Mouse (Mus musculus) liver, embryonic 11.5 days (tissue): ENCODE results near the gene Sdk2. TPM values are rescaled to one million over a fixed set of nuclear protein-coding genes. Genes with fewer than 3 reads are reported as not detected.

Source experiments
- ATAC-seq: fragments of 200-750 bp; cut with Nextera tagmentation; replicated peaks from 2 replicates; pipeline ENCODE4 v1.8.0; 2017; ENCODE audit warnings: moderate number of reproducible peaks, mild to moderate bottlenecking, moderate TSS enrichment, moderate library complexity; ENCODE audit not compliant: low FRiP score
- DNase-seq: peaks from one replicate; pipeline ENCODE4 v3.0.0-alpha.2; 2017; ENCODE audit warnings: low spot score
- H3K27ac ChIP-seq: fragments of 300-500 bp; sonication (generic); 2 replicates; pipeline ENCODE4 v1.5.1; 2014; ENCODE audit warnings: mild to moderate bottlenecking, low read depth, low read length, control low read depth
- H3K27me3 ChIP-seq: fragments of 300-500 bp; sonication (generic); replicated peaks from 2 replicates; pipeline ENCODE4 v1.6.1; 2014; ENCODE audit warnings: low read length, mixed read lengths; ENCODE audit not compliant: control insufficient read depth, insufficient read depth
- H3K36me3 ChIP-seq: fragments of 300-500 bp; sonication (generic); 2 replicates; pipeline ENCODE4 v1.6.1; 2014; ENCODE audit warnings: mild to moderate bottlenecking, low read length, moderate library complexity, mixed read lengths; ENCODE audit not compliant: control insufficient read depth, insufficient read depth
- H3K4me1 ChIP-seq: fragments of 300-500 bp; sonication (generic); replicated peaks from 2 replicates; pipeline ENCODE4 v1.6.1; 2014; ENCODE audit warnings: low read length, mixed read lengths; ENCODE audit not compliant: control insufficient read depth, insufficient read depth
- H3K4me2 ChIP-seq: fragments of 300-500 bp; sonication (generic); 2 replicates; pipeline ENCODE4 v1.6.1; 2014; ENCODE audit warnings: mild to moderate bottlenecking, control low read depth, moderate library complexity
- H3K4me3 ChIP-seq: fragments of 300-500 bp; sonication (generic); 2 replicates; pipeline ENCODE4 v1.5.1; 2014; ENCODE audit warnings: low read depth, low read length, control low read depth
- H3K9ac ChIP-seq: fragments of 300-500 bp; sonication (generic); 2 replicates; pipeline ENCODE4 v1.6.1; 2014; ENCODE audit warnings: low read depth, low read length, control low read depth
- H3K9me3 ChIP-seq: fragments of 300-500 bp; sonication (generic); 2 replicates; pipeline ENCODE4 v1.6.1; 2016; ENCODE audit warnings: low read length, inconsistent platforms, mixed read lengths; ENCODE audit not compliant: control insufficient read depth
- WGBS: fragments of 180-500 bp; shearing (Covaris S2); extraction: QIAGEN DNeasy Blood & Tissue Kit; methylation state at CpG from one replicate; pipeline ENCODE4 v1.1.7; 2014; 5-methylcytosine and 5-hydroxymethylcytosine counted together
- polyA plus RNA-seq: library from polyadenylated mRNA; unstranded; fragments of >200 nt; fragmentation: Nextera tagmentation; extraction: Ambion mirVana; gene quantifications from 2 replicates; pipeline ENCODE4 v1.2.1, GENCODE M21; 2014

Sdk2 gene
- polyA plus RNA-seq, 1 experiment from 2014 or later = 1.9 TPM

- Histone ChIP-seq H3K9me3 (no peaks in the 10 kb centered on the region), H3K4me1 (no peaks in the 10 kb centered on the region), H3K27me3 (peaks cover 33% of the 10 kb centered on the region), H3K4me3 (no peak overlapping the region), H3K27ac (no peak overlapping the region), H3K9ac (no peak overlapping the region), H3K4me2 (no peak overlapping the region), H3K36me3 (no peaks in the 10 kb centered on the region)
- WGBS = 46% methylated on average over 6 of the region's 6 CpGs
- ATAC-seq (no peak), DNase-seq (no peak)
Observed at GRCm38 (mm10) chr11:114070881-114071280, 4.0 kb upstream of the Sdk2 start.

DNA sequence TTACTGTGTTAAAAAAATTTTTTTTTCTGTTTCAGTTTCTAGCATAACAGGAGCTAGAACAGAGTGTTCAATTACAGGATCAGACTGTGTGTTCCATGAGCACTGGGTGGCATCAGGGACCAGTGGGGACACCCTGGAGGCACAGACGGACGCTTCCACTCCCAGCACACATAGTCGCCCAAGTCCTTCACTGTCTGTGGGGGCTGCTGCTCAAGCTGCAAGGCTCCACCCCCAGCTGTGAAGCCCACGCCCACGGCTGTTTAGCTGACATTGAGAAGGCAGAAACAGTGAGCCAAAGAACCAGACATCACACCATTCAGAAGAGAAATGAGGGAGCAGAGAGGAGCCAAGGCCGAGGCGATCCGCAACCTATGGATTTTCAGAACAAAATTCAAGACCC, 3.3 kb upstream of the Sdk2 start:
- no peaks in the 10 kb centered on the region for H3K9me3 ChIP-seq

GRCm38 (mm10) chr11:114068390-114068789, 1.5 kb upstream of the Sdk2 start:
- H3K27me3 ChIP-seq = peaks cover 56% of the 10 kb centered on the region
- no peak overlapping the region for H3K27ac ChIP-seq
- DNase-seq = peak; percentile 40

More for the DNA sequence above, 3.3 kb upstream of the Sdk2 start:
- WGBS = 68% methylated on average over 8 of the region's 8 CpGs
- Histone ChIP-seq H3K4me3 (no peak overlapping the region), H3K27me3 (peaks cover 40% of the 10 kb centered on the region), H3K36me3 (no peaks in the 10 kb centered on the region), H3K4me1 (no peaks in the 10 kb centered on the region), H3K27ac (no peak overlapping the region), H3K9ac (no peak overlapping the region), H3K4me2 (no peak overlapping the region)
- DNase-seq (no peak), ATAC-seq (no peak)

DNA sequence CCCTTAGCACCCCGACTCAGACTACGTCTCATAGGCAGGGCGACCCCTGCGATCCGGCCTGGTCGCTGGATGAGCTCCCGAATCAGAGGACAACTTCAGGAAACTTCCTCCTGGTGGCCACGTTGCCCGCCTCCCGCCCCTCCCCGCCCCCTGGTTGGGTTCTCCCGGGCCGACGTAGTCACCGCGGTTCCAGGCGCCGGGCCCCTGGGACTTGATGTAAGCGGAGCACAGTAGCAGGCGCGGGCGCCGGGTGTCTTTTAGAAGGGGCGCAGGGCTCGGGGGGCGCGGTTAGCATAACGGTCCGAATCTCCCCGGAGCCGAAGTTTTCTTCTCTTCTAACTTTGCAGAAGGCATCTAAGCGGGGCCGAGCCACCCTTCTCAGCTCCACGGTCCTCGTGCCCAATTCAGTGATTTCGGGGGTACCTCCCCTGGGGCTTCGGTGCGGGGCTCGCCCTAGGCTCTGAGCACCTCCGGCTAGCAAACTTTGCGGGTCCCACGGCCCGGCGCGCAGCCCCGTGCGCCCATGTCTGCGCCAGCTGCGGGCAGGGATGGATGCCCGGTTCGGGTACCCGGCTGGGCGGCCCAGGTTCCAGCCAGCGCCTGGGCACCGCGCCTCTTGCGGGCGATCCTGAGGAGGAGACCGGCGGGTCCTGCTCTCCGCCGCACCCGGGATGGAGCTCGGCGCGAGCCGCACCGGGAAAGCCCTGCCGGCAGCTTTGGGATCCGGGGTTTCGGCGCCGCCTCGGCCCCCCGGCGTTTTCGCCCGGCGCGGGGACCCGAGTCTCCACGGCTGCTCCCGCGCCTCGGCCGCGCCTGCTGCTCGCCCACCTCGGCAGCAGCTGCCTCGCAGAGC, 522 bp downstream of the Sdk2 start:
- DNase-seq = peak; percentile 61
- H3K4me2 ChIP-seq = peak overlapping the region; percentile 75
- no peaks in the 10 kb centered on the region for H3K36me3 ChIP-seq
- peaks cover 59% of the 10 kb centered on the region for H3K27me3 ChIP-seq
- peak overlapping the region; percentile 56 for H3K4me3 ChIP-seq
- H3K4me1 ChIP-seq = peaks cover 2% of the 10 kb centered on the region; the same call in 1 of the 2 replicates
- no peaks in the 10 kb centered on the region for H3K9me3 ChIP-seq
- 3% methylated on average over 89 of the region's 90 CpGs for WGBS
- H3K27ac ChIP-seq = peak overlapping the region; percentile 68
- peak overlapping the region; percentile 56 for H3K9ac ChIP-seq
- ATAC-seq = no peak

More at GRCm38 (mm10) chr11:114068390-114068789, 1.5 kb upstream of the Sdk2 start:
- Histone ChIP-seq H3K9ac (no peak overlapping the region), H3K4me1 (peaks cover under 1% of the 10 kb centered on the region; the same call in 1 of the 2 replicates), H3K36me3 (no peaks in the 10 kb centered on the region), H3K4me3 (no peak overlapping the region), H3K4me2 (no peak overlapping the region), H3K9me3 (no peaks in the 10 kb centered on the region)
- WGBS = 8% methylated on average over 5 of the region's 5 CpGs
- ATAC-seq = 0 out of 2 replicates have a peak, but pooled peaks have one; percentile 19

GRCm38 (mm10) chr11:114065596-114065995, 1.2 kb downstream of the Sdk2 start:
- DNase-seq = no peak
- WGBS = 5% methylated on average over 19 of the region's 19 CpGs
- H3K27me3 ChIP-seq = peaks cover 59% of the 10 kb centered on the region

DNA sequence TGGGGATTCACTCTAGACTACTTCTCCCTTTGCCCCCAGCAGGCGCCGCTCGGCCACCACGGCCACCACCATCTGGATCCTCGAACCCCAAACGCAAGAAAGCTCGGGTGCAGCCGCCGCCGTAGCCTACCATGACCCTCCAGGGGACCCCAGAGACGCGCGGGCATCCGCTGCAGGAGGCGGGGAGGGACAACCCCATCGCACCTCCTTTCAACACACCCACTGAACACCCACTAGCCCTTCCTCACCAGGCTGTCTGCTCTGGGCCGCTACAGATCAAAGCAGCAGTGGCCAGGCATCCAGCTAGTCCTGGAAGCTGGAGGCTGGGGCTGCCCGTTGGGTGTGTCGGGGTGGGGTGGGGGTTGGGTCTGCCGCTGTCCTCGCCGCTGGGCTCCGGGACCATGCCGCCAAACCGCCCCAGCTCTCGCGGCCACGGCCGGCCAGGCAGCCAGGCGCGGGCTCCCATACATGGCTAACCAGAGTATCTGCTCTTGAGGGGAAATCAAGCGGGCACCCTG, 1.9 kb downstream of the Sdk2 start:
- peaks cover 59% of the 10 kb centered on the region for H3K27me3 ChIP-seq
- peak overlapping the region; percentile 75 for H3K4me2 ChIP-seq
- DNase-seq = peak; percentile 45
- peak overlapping the region; percentile 56 for H3K4me3 ChIP-seq
- H3K9me3 ChIP-seq = no peaks in the 10 kb centered on the region
- no peak overlapping the region for H3K27ac ChIP-seq
- peak overlapping the region; percentile 56 for H3K9ac ChIP-seq
- peaks cover 2% of the 10 kb centered on the region; the same call in 1 of the 2 replicates for H3K4me1 ChIP-seq
- 0 out of 2 replicates have a peak, but pooled peaks have one; percentile 31 for ATAC-seq
- 2% methylated on average over 32 of the region's 32 CpGs for WGBS
- H3K36me3 ChIP-seq = no peaks in the 10 kb centered on the region

More at GRCm38 (mm10) chr11:114065596-114065995, 1.2 kb downstream of the Sdk2 start:
- ATAC-seq = no peak
- Histone ChIP-seq H3K4me1 (peaks cover 2% of the 10 kb centered on the region; the same call in 1 of the 2 replicates), H3K4me2 (peak overlapping the region; percentile 75), H3K36me3 (no peaks in the 10 kb centered on the region), H3K9ac (peak overlapping the region; percentile 56), H3K4me3 (peak overlapping the region; percentile 56), H3K9me3 (no peaks in the 10 kb centered on the region), H3K27ac (no peak overlapping the region)

DNA sequence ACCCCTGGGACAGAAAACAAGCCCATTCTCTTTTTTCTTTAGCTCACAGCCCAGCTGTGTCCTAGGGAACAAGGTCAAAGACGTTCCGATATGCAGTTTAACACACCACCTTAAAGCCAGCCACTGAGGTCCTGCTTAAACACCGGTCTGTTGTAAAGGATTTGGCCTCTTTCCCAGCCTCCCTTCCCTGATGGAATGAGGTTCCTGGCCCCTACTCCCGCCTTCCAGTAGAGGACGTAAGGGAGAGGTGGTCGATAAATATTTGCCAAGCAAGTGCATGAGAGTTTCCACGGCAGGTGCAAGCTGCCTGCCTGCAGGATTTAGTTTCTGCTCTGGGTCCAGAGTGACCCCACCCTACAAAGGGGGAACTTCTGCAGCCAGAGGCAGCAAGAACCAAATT, 4.9 kb downstream of the Sdk2 start:
- H3K4me3 ChIP-seq = no peak overlapping the region
- no peak overlapping the region for H3K9ac ChIP-seq
- WGBS = 59% methylated on average over 7 of the region's 7 CpGs
- H3K36me3 ChIP-seq = no peaks in the 10 kb centered on the region
- H3K27ac ChIP-seq = no peak overlapping the region
- ATAC-seq (no peak), DNase-seq (no peak)
- peaks cover 2% of the 10 kb centered on the region; the same call in 1 of the 2 replicates for H3K4me1 ChIP-seq
- peaks cover 38% of the 10 kb centered on the region for H3K27me3 ChIP-seq
- no peak overlapping the region for H3K4me2 ChIP-seq
- no peaks in the 10 kb centered on the region for H3K9me3 ChIP-seq

DNA sequence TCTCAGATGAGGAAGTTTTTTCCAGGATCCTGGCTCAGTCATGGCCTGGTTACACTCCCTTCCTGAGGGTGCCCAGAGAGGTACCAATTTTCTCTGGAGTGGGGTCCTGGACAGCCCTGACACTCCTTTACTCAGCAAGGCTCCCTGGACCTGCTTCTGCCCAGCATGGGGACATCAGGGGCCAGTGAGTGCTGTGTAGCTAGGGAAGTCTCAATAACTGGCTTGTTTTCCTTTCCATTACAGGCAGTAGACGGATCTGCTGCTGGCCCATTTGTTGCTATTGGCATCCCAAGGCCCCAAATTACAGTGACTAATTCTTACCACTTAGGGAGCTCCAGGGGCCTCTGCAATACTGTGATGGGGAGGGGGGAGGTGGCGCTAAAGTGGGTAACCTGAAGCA, 5.6 kb downstream of the Sdk2 start:
- ATAC-seq = no peak
- no peak for DNase-seq
- no peaks in the 10 kb centered on the region for H3K36me3 ChIP-seq
- no peak overlapping the region for H3K27ac ChIP-seq
- H3K9me3 ChIP-seq = no peaks in the 10 kb centered on the region
- WGBS = 58% methylated on average over 2 of the region's 2 CpGs
- H3K4me3 ChIP-seq = no peak overlapping the region
- H3K4me2 ChIP-seq = no peak overlapping the region
- H3K9ac ChIP-seq = no peak overlapping the region
- peaks cover 31% of the 10 kb centered on the region for H3K27me3 ChIP-seq
- H3K4me1 ChIP-seq = peaks cover 2% of the 10 kb centered on the region; the same call in 1 of the 2 replicates
